Mouse (Mus musculus): ENCODE measurements around the gene Map2k3. TPM values are rescaled to one million over a fixed set of nuclear protein-coding genes. Genes with fewer than 3 reads are reported as not detected.

Map2k3 gene
- polyA plus RNA-seq (2014; fragmentation: Illumina TruSeq; extraction: RNeasy Lipid Tissue Mini Kit (QIAGEN cat#74804)) = 4.8 TPM

GRCm38 (mm10) chr11:60931869-60932481 is at the start of gene Map2k3:
Gene Map2k3 (plus strand): TSS chr11:60932033.

GRCm38 (mm10) chr11:60914491-60914890 is 17.3 kb upstream of the Map2k3 start, which contains the start of gene Natd1:
Gene Natd1 (minus strand): TSS chr11:60914750.

Other genes with a start within 250 kb of the Map2k3 start
- 0.46 TPM for gene Llgl1, start 232.3 kb upstream of the Map2k3 start, polyA plus RNA-seq (2014; fragmentation: Illumina TruSeq; extraction: RNeasy Lipid Tissue Mini Kit (QIAGEN cat#74804))
- gene Flii, start 204.8 kb upstream of the Map2k3 start, polyA plus RNA-seq (2014; fragmentation: Illumina TruSeq; extraction: RNeasy Lipid Tissue Mini Kit (QIAGEN cat#74804)) = 3.8 TPM
- gene Mief2, start 203.6 kb upstream of the Map2k3 start, polyA plus RNA-seq (2014; fragmentation: Illumina TruSeq; extraction: RNeasy Lipid Tissue Mini Kit (QIAGEN cat#74804)) = 0.34 TPM
- gene Top3a, start 154.7 kb upstream of the Map2k3 start, polyA plus RNA-seq (2014; fragmentation: Illumina TruSeq; extraction: RNeasy Lipid Tissue Mini Kit (QIAGEN cat#74804)) = 7.8 TPM
- gene Smcr8, start 154.5 kb upstream of the Map2k3 start, polyA plus RNA-seq (2014; fragmentation: Illumina TruSeq; extraction: RNeasy Lipid Tissue Mini Kit (QIAGEN cat#74804)) = 12.5 TPM
- 15.6 TPM for gene Shmt1, start 120.3 kb upstream of the Map2k3 start, polyA plus RNA-seq (2014; fragmentation: Illumina TruSeq; extraction: RNeasy Lipid Tissue Mini Kit (QIAGEN cat#74804))
- gene Dhrs7b, start 101.4 kb upstream of the Map2k3 start, polyA plus RNA-seq (2014; fragmentation: Illumina TruSeq; extraction: RNeasy Lipid Tissue Mini Kit (QIAGEN cat#74804)) = 2.5 TPM
- 12.6 TPM for gene Tmem11, start 52.8 kb upstream of the Map2k3 start, polyA plus RNA-seq (2014; fragmentation: Illumina TruSeq; extraction: RNeasy Lipid Tissue Mini Kit (QIAGEN cat#74804))
- 2.5 TPM for gene Natd1, start 17.3 kb upstream of the Map2k3 start, polyA plus RNA-seq (2014; fragmentation: Illumina TruSeq; extraction: RNeasy Lipid Tissue Mini Kit (QIAGEN cat#74804))
- gene Kcnj12, start 90.5 kb downstream of the Map2k3 start, polyA plus RNA-seq (2014; fragmentation: Illumina TruSeq; extraction: RNeasy Lipid Tissue Mini Kit (QIAGEN cat#74804)) = not detected
- 2.0 TPM for gene Tnfrsf13b, start 194.7 kb downstream of the Map2k3 start, polyA plus RNA-seq (2014; fragmentation: Illumina TruSeq; extraction: RNeasy Lipid Tissue Mini Kit (QIAGEN cat#74804))
- 45.9 TPM for gene Usp22, start 243.0 kb downstream of the Map2k3 start, polyA plus RNA-seq (2014; fragmentation: Illumina TruSeq; extraction: RNeasy Lipid Tissue Mini Kit (QIAGEN cat#74804))

Data from ovary, adult 10 weeks (tissue).